Mouse (Mus musculus) liver, embryonic 14.5 days (tissue): ENCODE results near the gene Car6.

Experiments used
- CTCF ChIP-seq: IDR thresholded peaks from 2 replicates; pipeline ENCODE4 v1.5.1; 2016; ENCODE audit warnings: antibody characterized with exemption, low read depth, control low read depth
- EP300 ChIP-seq: IDR thresholded peaks from 2 replicates; pipeline ENCODE4 v1.6.1; 2016; ENCODE audit warnings: antibody characterized with exemption, low read depth

DNA sequence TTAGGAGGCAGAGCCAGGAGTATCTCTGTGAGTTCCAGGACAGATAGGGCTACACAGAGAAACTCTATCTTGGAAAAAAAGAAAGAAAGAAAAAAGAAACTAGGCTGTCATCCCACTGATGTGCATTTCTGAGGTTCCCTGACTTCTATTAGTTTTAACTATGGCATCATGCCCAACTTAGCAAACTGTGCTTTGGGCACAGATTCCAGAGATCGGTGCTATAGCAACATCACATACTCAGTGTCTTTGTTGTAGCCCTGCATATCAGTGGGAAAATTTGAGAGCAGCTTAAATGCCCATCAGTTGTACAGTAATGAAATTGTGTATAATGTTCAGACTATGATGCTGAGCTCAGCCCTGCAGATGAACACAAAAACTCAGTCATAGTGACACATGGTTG lies 24.6 kb upstream of the Car6 start:
- TF ChIP-seq CTCF (no peak), EP300 (no peak)
